Comparison of ENCODE assay signal across 36 mouse cellular contexts in genomic region chr5:30131246-30131645, GRCm38 (mm10). TPM values are rescaled to one million over a fixed set of nuclear protein-coding genes. Genes with fewer than 3 reads are reported as not detected.
"Had no signal": no experiment of that assay in that cellular context is flagged by ENCODE, and none has a peak within 500 bp of the region (broad histone marks: within the 10 kb centered on the region; RNA-seq: fewer than 3 reads in every experiment).

No protein-coding gene starts in this region.

- H3K27ac ChIP-seq: embryonic facial prominence, embryonic 10.5 days; embryonic facial prominence, embryonic 12.5 days; embryonic facial prominence, embryonic 13.5 days; embryonic facial prominence, embryonic 15.5 days; forebrain, embryonic 10.5 days; forebrain, embryonic 12.5 days; forebrain, embryonic 13.5 days; forebrain, embryonic 15.5 days; gastrocnemius, adult 2 months; heart, adult 2 months had no signal

- H3K4me2 ChIP-seq: embryonic facial prominence, embryonic 12.5 days; embryonic facial prominence, embryonic 13.5 days; embryonic facial prominence, embryonic 15.5 days; forebrain, embryonic 12.5 days; forebrain, embryonic 13.5 days; forebrain, embryonic 15.5 days had no signal

- H3K27me3 ChIP-seq: embryonic facial prominence, embryonic 12.5 days; embryonic facial prominence, embryonic 13.5 days; embryonic facial prominence, embryonic 15.5 days; forebrain, embryonic 12.5 days; forebrain, embryonic 13.5 days; forebrain, embryonic 15.5 days had no signal

- H3K4me3 ChIP-seq: embryonic facial prominence, embryonic 10.5 days; embryonic facial prominence, embryonic 12.5 days; embryonic facial prominence, embryonic 13.5 days; embryonic facial prominence, embryonic 15.5 days; erythroblast, embryonic 14.5 days; forebrain, embryonic 10.5 days; forebrain, embryonic 12.5 days; forebrain, embryonic 13.5 days; forebrain, embryonic 15.5 days; gastrocnemius, adult 2 months; heart, adult 2 months had no signal

- DNase-seq: cerebellum, adult 2 months; cerebellum, adult 8-10 months; cerebellum, adult 9-10 months; cerebellum, adult 9-11 months; cerebellum, postnatal 10 days; cerebellum, postnatal 14 days; cerebellum, postnatal 25 days; cerebellum, postnatal 36 days; embryo, embryonic 11 days; forebrain, postnatal 0 days; gastrocnemius, adult 2 months; gastrocnemius, postnatal 10 days; gastrocnemius, postnatal 14 days; gastrocnemius, postnatal 25 days; gastrocnemius, postnatal 36 days; heart, adult 18-20 months; heart, adult 2 months had no signal

- H3K4me1 ChIP-seq: embryonic facial prominence, embryonic 10.5 days; embryonic facial prominence, embryonic 12.5 days; embryonic facial prominence, embryonic 13.5 days; embryonic facial prominence, embryonic 15.5 days; forebrain, embryonic 10.5 days; forebrain, embryonic 12.5 days; forebrain, embryonic 13.5 days; forebrain, embryonic 15.5 days had no signal

- H3K9ac ChIP-seq: embryonic facial prominence, embryonic 12.5 days; embryonic facial prominence, embryonic 13.5 days; embryonic facial prominence, embryonic 15.5 days; forebrain, embryonic 12.5 days; forebrain, embryonic 13.5 days; forebrain, embryonic 15.5 days; forebrain, postnatal 0 days had no signal

- ATAC-seq: forebrain, embryonic 13.5 days; forebrain, embryonic 14.5 days; forebrain, embryonic 15.5 days; forebrain, embryonic 16.5 days; forebrain, postnatal 0 days had no signal

- H3K9me3 ChIP-seq: embryonic facial prominence, embryonic 10.5 days; embryonic facial prominence, embryonic 12.5 days; embryonic facial prominence, embryonic 13.5 days; embryonic facial prominence, embryonic 15.5 days; forebrain, embryonic 10.5 days; forebrain, embryonic 12.5 days; forebrain, embryonic 13.5 days; forebrain, embryonic 15.5 days had no signal

RNA-seq across cellular contexts. Expression of gene 3110082J24Rik, which starts 25.4 kb away (rescaled TPM):
- total RNA-seq: common myeloid progenitor, adult 5-6 weeks; gastrocnemius, adult 18-20 months; gastrocnemius, adult 2 months; gastrocnemius, adult 8-10 months; gastrocnemius, postnatal 10 days; gastrocnemius, postnatal 14 days; gastrocnemius, postnatal 25 days; gastrocnemius, postnatal 36 days; gastrocnemius, postnatal 4 days; granulocyte monocyte progenitor cell, adult 5-6 weeks; heart, adult 18-20 months; heart, adult 2 months; heart, adult 8-10 months had no signal
- polyA plus RNA-seq: embryonic facial prominence, embryonic 13.5 days; embryonic facial prominence, embryonic 14.5 days; embryonic facial prominence, embryonic 15.5 days; erythroblast, embryonic 14.5 days; gonadal fat pad, adult 2 months; heart, adult 2 months had no signal

RNA-seq across cellular contexts. Expression of gene Garem2, which starts 26.3 kb away (rescaled TPM):
- total RNA-seq: common myeloid progenitor, adult 5-6 weeks; gastrocnemius, adult 18-20 months; gastrocnemius, adult 2 months; gastrocnemius, adult 8-10 months; gastrocnemius, postnatal 25 days; gastrocnemius, postnatal 36 days; granulocyte monocyte progenitor cell, adult 5-6 weeks had no signal
- polyA plus RNA-seq: erythroblast, embryonic 14.5 days had no signal
